Mouse (Mus musculus) ES-Bruce4 (cell line): Measurements from ENCODE around the gene Ccl17.

Experiments
- CTCF ChIP-seq: IDR thresholded peaks from one replicate; pipeline ENCODE4 v1.8.1; 2011; ENCODE audit warnings: low read depth, low read length
- EP300 ChIP-seq: IDR thresholded peaks from 2 replicates; pipeline ENCODE4 v1.6.1; 2011; ENCODE audit warnings: low read depth, low read length; ENCODE audit not compliant: insufficient read depth
- POLR2A ChIP-seq: IDR thresholded peaks from one replicate; pipeline ENCODE4 v1.8.1; 2011; ENCODE audit warnings: low read length; ENCODE audit not compliant: insufficient read depth

DNA sequence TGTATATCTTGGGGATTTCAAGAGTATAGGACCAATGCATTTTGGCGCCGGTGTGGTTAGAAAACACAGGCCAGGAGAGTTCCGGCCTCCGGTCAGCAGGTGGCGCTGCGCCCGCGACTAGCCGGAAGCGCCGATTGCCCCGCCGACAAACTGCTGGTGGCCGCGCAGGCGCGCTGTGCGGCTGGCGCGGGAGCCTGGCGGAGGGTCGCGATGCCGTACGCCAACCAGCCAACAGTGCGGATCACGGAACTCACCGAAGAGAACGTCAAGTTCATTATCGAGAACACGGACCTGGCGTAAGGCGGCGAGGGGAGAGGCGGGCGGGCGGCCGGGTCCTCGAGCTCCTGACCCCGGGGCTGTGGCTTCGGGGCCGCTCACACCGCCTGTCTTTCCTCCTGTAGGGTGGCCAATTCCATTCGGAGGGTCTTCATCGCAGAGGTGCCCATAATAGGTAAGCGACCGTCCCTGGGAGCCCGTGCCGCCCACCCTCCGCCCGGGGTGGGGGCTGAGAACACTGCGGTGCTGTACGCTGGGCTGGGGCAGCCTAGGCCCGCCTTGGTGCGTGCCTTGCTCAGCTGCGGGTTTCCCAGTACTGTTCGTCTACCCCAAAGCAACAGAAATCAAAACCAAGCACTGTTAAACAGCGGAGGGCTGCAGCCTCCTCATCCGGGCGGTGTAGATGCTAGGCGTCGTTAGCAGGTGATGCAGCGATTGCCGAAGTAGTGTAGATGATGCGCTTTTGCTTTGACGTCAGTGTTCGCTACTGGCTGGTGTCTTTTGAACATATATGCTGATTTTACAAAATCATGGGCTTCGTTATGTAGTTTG lies 47.3 kb downstream of the Ccl17 start, which contains the start of gene Polr2c:
- TF ChIP-seq CTCF (peak; percentile 73), EP300 (no peak), POLR2A (no peak)
